Mouse (Mus musculus) testis, adult 2 months (tissue): Measurements from ENCODE around the gene Gm17949. TPM values are rescaled to one million over a fixed set of nuclear protein-coding genes. Genes with fewer than 3 reads are reported as not detected.

Experiments
- H3K27ac ChIP-seq: fragments of 200-500 bp; 2 replicates; pipeline ENCODE4 v1.5.1; 2012; ENCODE audit warnings: low read depth, low read length; ENCODE audit not compliant: control insufficient read depth, insufficient read depth
- H3K27me3 ChIP-seq: fragments of 200-500 bp; 2 replicates; pipeline ENCODE4 v1.6.1; 2012; ENCODE audit warnings: mild to moderate bottlenecking, low read length, moderate library complexity; ENCODE audit not compliant: control insufficient read depth, insufficient read depth
- H3K36me3 ChIP-seq: fragments of 200-500 bp; 2 replicates; pipeline ENCODE4 v1.6.1; 2012; ENCODE audit warnings: mild to moderate bottlenecking, low read length; ENCODE audit not compliant: control insufficient read depth, insufficient read depth
- H3K4me1 ChIP-seq: fragments of 200-500 bp; 2 replicates; pipeline ENCODE4 v1.6.1; 2012; ENCODE audit warnings: low read length; ENCODE audit not compliant: control insufficient read depth, insufficient read depth
- H3K4me3 ChIP-seq: fragments of 200-500 bp; 2 replicates; pipeline ENCODE4 v1.5.1; 2012; ENCODE audit warnings: low read depth, mild to moderate bottlenecking, low read length, moderate library complexity, mixed read lengths; ENCODE audit not compliant: control insufficient read depth
- CTCF ChIP-seq: fragments of 200-500 bp; IDR thresholded peaks from 2 replicates; pipeline ENCODE4 v1.5.1; 2012; ENCODE audit warnings: low read depth, mild to moderate bottlenecking, inconsistent platforms, low read length, moderate library complexity; ENCODE audit not compliant: control insufficient read depth, insufficient read depth, insufficient replicate concordance
- POLR2A ChIP-seq: fragments of 200-500 bp; IDR thresholded peaks from 2 replicates; pipeline ENCODE4 v1.6.1; 2012; ENCODE audit warnings: low read depth, mild to moderate bottlenecking, inconsistent platforms, low read length, moderate library complexity; ENCODE audit not compliant: control insufficient read depth
- polyA plus RNA-seq: library from polyadenylated mRNA; depleted of rRNA; stranded (reverse); fragments of >200 nt; gene quantifications from 2 replicates; pipeline ENCODE4 v1.2.3, GENCODE M21; 2012

Gm17949 gene
- polyA plus RNA-seq, 1 experiment, result 19.7 TPM

- no peaks in the 10 kb centered on the region for H3K27me3 ChIP-seq
- H3K27ac ChIP-seq, result no peak overlapping the region
- peaks cover 2% of the 10 kb centered on the region for H3K4me1 ChIP-seq
- no peak overlapping the region for H3K4me3 ChIP-seq
- H3K36me3 ChIP-seq, result no peaks in the 10 kb centered on the region
- TF ChIP-seq POLR2A, result no peak
- no peak for TF ChIP-seq CTCF
These were observed 26.4 kb upstream of the Gm17949 start for GRCm38 (mm10) chr17:56984886-56985285.

DNA sequence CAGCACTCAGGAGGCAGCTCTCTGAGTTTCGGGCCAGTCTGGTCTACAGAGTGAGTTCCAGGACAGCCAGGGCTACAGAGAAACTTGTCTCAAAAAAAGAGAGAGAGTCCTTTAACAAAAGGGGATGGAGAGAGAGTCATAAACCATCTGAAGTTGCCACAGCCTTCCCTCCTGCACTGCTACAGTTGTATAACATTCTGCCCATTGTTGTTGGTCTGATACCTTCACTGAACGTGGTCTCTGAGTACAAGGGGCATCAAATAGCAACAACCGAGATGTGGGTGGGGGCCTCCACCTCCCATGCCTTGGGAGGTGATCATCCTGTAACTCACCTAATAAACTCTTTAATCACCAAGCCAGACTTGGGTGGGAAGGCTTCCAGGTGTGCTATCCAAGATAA is 25.6 kb upstream of the Gm17949 start:
- TF ChIP-seq CTCF (no peak), POLR2A (no peak)
- Histone ChIP-seq H3K27ac (no peak overlapping the region), H3K4me3 (no peak overlapping the region), H3K4me1 (peaks cover 2% of the 10 kb centered on the region), H3K27me3 (no peaks in the 10 kb centered on the region), H3K36me3 (no peaks in the 10 kb centered on the region)

- Histone ChIP-seq H3K36me3 (no peaks in the 10 kb centered on the region), H3K4me3 (no peak overlapping the region), H3K27me3 (no peaks in the 10 kb centered on the region), H3K27ac (no peak overlapping the region), H3K4me1 (peaks cover 5% of the 10 kb centered on the region)
- TF ChIP-seq CTCF, result no peak
- TF ChIP-seq POLR2A, result no peak
These were observed 25.0 kb upstream of the Gm17949 start for GRCm38 (mm10) chr17:56986105-56986805.

GRCm38 (mm10) chr17:56988441-56988840 is 22.8 kb upstream of the Gm17949 start:
- H3K36me3 ChIP-seq, result no peaks in the 10 kb centered on the region
- TF ChIP-seq CTCF, result no peak
- TF ChIP-seq POLR2A, result no peak
- H3K4me1 ChIP-seq, result peaks cover 5% of the 10 kb centered on the region
- H3K27me3 ChIP-seq, result no peaks in the 10 kb centered on the region
- H3K4me3 ChIP-seq, result no peak overlapping the region
- H3K27ac ChIP-seq, result no peak overlapping the region

DNA sequence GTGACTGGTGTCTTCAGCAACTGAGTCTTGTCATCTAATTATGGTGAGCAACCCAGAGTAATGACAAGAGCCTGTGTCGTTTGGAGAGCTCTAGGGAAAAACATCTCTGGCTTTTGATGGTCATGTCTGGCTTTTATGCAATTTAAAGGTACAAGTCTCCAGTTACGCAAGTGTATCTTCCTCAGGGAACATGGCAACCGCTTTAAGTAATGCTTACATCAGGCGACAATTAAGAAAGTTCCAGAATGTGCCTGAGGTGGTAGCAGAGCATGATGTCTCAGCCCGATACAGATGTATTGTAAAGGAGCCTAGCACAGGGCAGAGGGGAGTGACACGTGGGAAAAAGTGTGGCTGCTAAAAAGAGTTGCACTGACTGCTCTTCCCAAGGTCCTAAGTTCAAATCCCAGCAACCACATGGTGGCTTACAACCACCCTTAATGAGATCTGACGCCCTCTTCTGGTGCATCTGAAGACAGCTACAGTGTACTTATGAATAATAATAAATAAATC is 22.3 kb upstream of the Gm17949 start:
- H3K27ac ChIP-seq, result no peak overlapping the region
- H3K27me3 ChIP-seq, result no peaks in the 10 kb centered on the region
- H3K36me3 ChIP-seq, result no peaks in the 10 kb centered on the region
- H3K4me1 ChIP-seq, result peaks cover 5% of the 10 kb centered on the region
- TF ChIP-seq CTCF, result no peak
- TF ChIP-seq POLR2A, result no peak
- no peak overlapping the region for H3K4me3 ChIP-seq

DNA sequence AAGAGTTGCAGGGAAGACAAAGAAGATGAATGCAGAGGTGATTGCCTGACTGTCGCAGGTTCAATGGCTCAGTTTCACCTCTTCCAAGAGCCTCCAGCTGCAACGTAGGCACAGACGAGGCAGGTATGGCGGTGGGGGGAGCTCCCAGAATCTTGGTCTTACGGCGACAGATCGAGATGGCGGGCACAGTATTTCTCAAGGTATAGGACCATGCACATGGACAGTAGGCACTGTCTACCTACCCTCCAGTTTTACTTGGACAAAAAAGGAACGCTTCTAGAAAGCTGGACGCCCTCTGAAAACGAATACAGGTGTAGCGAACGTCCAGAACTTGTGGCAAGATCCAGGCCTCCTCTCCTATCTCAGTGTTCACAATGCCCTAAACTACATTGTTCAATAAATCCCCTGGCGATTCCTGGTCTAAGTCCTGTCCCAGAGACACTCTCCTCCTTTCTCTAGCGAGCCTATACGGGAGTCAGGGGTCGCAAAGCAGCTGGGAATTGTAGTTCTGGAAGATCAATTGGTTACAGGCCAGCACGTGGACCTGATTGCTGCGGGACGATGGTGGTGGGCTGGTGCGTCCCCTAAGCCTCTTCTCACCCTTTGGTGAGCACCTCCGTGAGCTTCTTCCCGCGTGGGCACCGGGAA is 21.7 kb upstream of the Gm17949 start:
- Histone ChIP-seq H3K4me3 (peak overlapping the region; percentile 95), H3K27me3 (no peaks in the 10 kb centered on the region), H3K4me1 (peaks cover 5% of the 10 kb centered on the region), H3K27ac (peak overlapping the region; percentile 75), H3K36me3 (no peaks in the 10 kb centered on the region)
- TF ChIP-seq CTCF, result no peak
- TF ChIP-seq POLR2A, result no peak

- peak within 1 kb of the TSS; percentile 75 for H3K27ac ChIP-seq
- TF ChIP-seq CTCF (no peak), POLR2A (peak; percentile 84)
These were observed 21.0 kb upstream of the Gm17949 start, which contains the start of gene Clpp for GRCm38 (mm10) chr17:56990115-56990746. Gene Clpp (plus strand): TSS chr17:56990305.

More at GRCm38 (mm10) chr17:56990115-56990746, 21.0 kb upstream of the Gm17949 start, which contains the start of gene Clpp:
- Histone ChIP-seq H3K36me3 (no peaks in the 10 kb centered on the region), H3K4me1 (peaks cover 5% of the 10 kb centered on the region), H3K4me3 (peak within 1 kb of the TSS; percentile 95), H3K27me3 (no peaks in the 10 kb centered on the region)
